Mouse (Mus musculus) midbrain, embryonic 13.5 days (tissue): Measurements from ENCODE around the gene Immp2l. TPM values are rescaled to one million over a fixed set of nuclear protein-coding genes. Genes with fewer than 3 reads are reported as not detected.

Source experiments
- ATAC-seq: fragments of 200-750 bp; cut with Nextera tagmentation; 2 replicates; pipeline ENCODE4 v1.8.0; 2017; ENCODE audit warnings: mild to moderate bottlenecking, moderate TSS enrichment, moderate library complexity
- H3K27ac ChIP-seq: fragments of 300-500 bp; sonication (generic); 2 replicates; pipeline ENCODE4 v1.5.1; 2015; ENCODE audit warnings: inconsistent platforms, mild to moderate bottlenecking, moderate library complexity
- H3K27me3 ChIP-seq: fragments of 300-500 bp; sonication (generic); 2 replicates; pipeline ENCODE4 v1.6.1; 2015; ENCODE audit warnings: mild to moderate bottlenecking, inconsistent platforms
- H3K36me3 ChIP-seq: fragments of 300-500 bp; sonication (generic); 2 replicates; pipeline ENCODE4 v1.6.1; 2015; ENCODE audit warnings: mild to moderate bottlenecking, inconsistent platforms
- H3K4me1 ChIP-seq: fragments of 300-500 bp; sonication (generic); replicated peaks from 2 replicates; pipeline ENCODE4 v1.6.1; 2015; ENCODE audit warnings: inconsistent platforms
- H3K4me2 ChIP-seq: fragments of 300-500 bp; sonication (generic); replicated peaks from 2 replicates; pipeline ENCODE4 v1.6.1; 2015; ENCODE audit warnings: moderate library complexity, mild to moderate bottlenecking, inconsistent platforms
- H3K4me3 ChIP-seq: fragments of 300-500 bp; sonication (generic); replicated peaks from 2 replicates; pipeline ENCODE4 v1.5.1; 2015; ENCODE audit warnings: mild to moderate bottlenecking, inconsistent platforms
- H3K9ac ChIP-seq: fragments of 300-500 bp; sonication (generic); replicated peaks from 2 replicates; pipeline ENCODE4 v1.6.1; 2015; ENCODE audit warnings: mild to moderate bottlenecking, inconsistent platforms
- H3K9me3 ChIP-seq: fragments of 300-500 bp; sonication (generic); 2 replicates; pipeline ENCODE4 v1.6.1; 2016; ENCODE audit warnings: mild to moderate bottlenecking, inconsistent platforms
- WGBS: fragments of 180-500 bp; shearing (Covaris S2); methylation state at CpG from one replicate; pipeline ENCODE4 v1.1.7; 2015; 5-methylcytosine and 5-hydroxymethylcytosine counted together
- polyA plus RNA-seq: library from polyadenylated mRNA; unstranded; fragments of >200 nt; fragmentation: Nextera tagmentation; extraction: Ambion mirVana; gene quantifications from 2 replicates; pipeline ENCODE4 v1.2.1, GENCODE M21; 2015

Immp2l gene
- polyA plus RNA-seq, 1 experiment from 2014 or later: 5.5 TPM

- H3K4me1 ChIP-seq: no peaks in the 10 kb centered on the region
- H3K27ac ChIP-seq: no peak overlapping the region
- ATAC-seq: no peak
- no peak overlapping the region for H3K4me3 ChIP-seq
- H3K9me3 ChIP-seq: no peaks in the 10 kb centered on the region
- no peaks in the 10 kb centered on the region for H3K27me3 ChIP-seq
- 73% methylated on average over 7 of the region's 7 CpGs for WGBS
- no peak overlapping the region for H3K9ac ChIP-seq
- no peaks in the 10 kb centered on the region for H3K36me3 ChIP-seq
- no peak overlapping the region for H3K4me2 ChIP-seq
Observed at GRCm38 (mm10) chr12:41330988-41331671, 307.2 kb downstream of the Immp2l start.

GRCm38 (mm10) chr12:41345621-41346020 is 321.7 kb downstream of the Immp2l start:
- no peak overlapping the region for H3K4me3 ChIP-seq
- 79% methylated on average over 4 of the region's 4 CpGs for WGBS

GRCm38 (mm10) chr12:41347494-41347893 is 323.6 kb downstream of the Immp2l start:
- 0 out of 2 replicates have a peak, but pooled peaks have one; percentile 18 for ATAC-seq
- H3K4me3 ChIP-seq: no peak overlapping the region
- 93% methylated on average over 2 of the region's 2 CpGs for WGBS
- no peaks in the 10 kb centered on the region for H3K9me3 ChIP-seq
- H3K4me2 ChIP-seq: no peak overlapping the region
- H3K36me3 ChIP-seq: no peaks in the 10 kb centered on the region
- no peak overlapping the region for H3K27ac ChIP-seq
- H3K4me1 ChIP-seq: no peaks in the 10 kb centered on the region; the same call in 1 of the 2 replicates
- H3K27me3 ChIP-seq: no peaks in the 10 kb centered on the region
- no peak overlapping the region for H3K9ac ChIP-seq

More at GRCm38 (mm10) chr12:41345621-41346020, 321.7 kb downstream of the Immp2l start:
- Histone ChIP-seq H3K27me3 (no peaks in the 10 kb centered on the region), H3K27ac (no peak overlapping the region), H3K36me3 (no peaks in the 10 kb centered on the region), H3K9ac (no peak overlapping the region), H3K4me1 (no peaks in the 10 kb centered on the region; the same call in 1 of the 2 replicates), H3K4me2 (no peak overlapping the region), H3K9me3 (no peaks in the 10 kb centered on the region)
- ATAC-seq: no peak

- Histone ChIP-seq H3K4me1 (no peaks in the 10 kb centered on the region; the same call in 1 of the 2 replicates), H3K4me2 (no peak overlapping the region), H3K27ac (no peak overlapping the region), H3K36me3 (no peaks in the 10 kb centered on the region), H3K4me3 (no peak overlapping the region), H3K9ac (no peak overlapping the region), H3K9me3 (no peaks in the 10 kb centered on the region), H3K27me3 (no peaks in the 10 kb centered on the region)
- 95% methylated on average over 2 of the region's 2 CpGs for WGBS
- ATAC-seq: no peak
Observed at GRCm38 (mm10) chr12:41349386-41349785, 325.5 kb downstream of the Immp2l start.

- Histone ChIP-seq H3K4me3 (no peak overlapping the region), H3K4me1 (no peaks in the 10 kb centered on the region; the same call in 1 of the 2 replicates), H3K36me3 (no peaks in the 10 kb centered on the region), H3K9me3 (no peaks in the 10 kb centered on the region), H3K27ac (no peak overlapping the region), H3K27me3 (no peaks in the 10 kb centered on the region), H3K4me2 (no peak overlapping the region), H3K9ac (no peak overlapping the region)
- WGBS: 70% methylated on average over 2 of the region's 2 CpGs
- ATAC-seq: no peak
Observed at GRCm38 (mm10) chr12:41349814-41350213, 325.9 kb downstream of the Immp2l start.

- Histone ChIP-seq H3K4me1 (0 out of 2 replicates have a peak, but pooled peaks cover 2% of the 10 kb centered on the region), H3K4me2 (no peak overlapping the region), H3K27ac (no peak overlapping the region), H3K4me3 (no peak overlapping the region), H3K9ac (no peak overlapping the region), H3K27me3 (no peaks in the 10 kb centered on the region), H3K36me3 (no peaks in the 10 kb centered on the region), H3K9me3 (no peaks in the 10 kb centered on the region)
- ATAC-seq: no peak
- WGBS: 53% methylated on average over 2 of the region's 2 CpGs
Observed at GRCm38 (mm10) chr12:41351275-41351674, 327.4 kb downstream of the Immp2l start.

- no peak overlapping the region for H3K27ac ChIP-seq
- no peaks in the 10 kb centered on the region for H3K36me3 ChIP-seq
- no peaks in the 10 kb centered on the region for H3K27me3 ChIP-seq
- no peaks in the 10 kb centered on the region for H3K9me3 ChIP-seq
- no peak overlapping the region for H3K4me3 ChIP-seq
- no peak overlapping the region for H3K4me2 ChIP-seq
- peaks cover 7% of the 10 kb centered on the region; the same call in 1 of the 2 replicates for H3K4me1 ChIP-seq
- WGBS: 85% methylated on average over 1 of the region's 1 CpGs
- H3K9ac ChIP-seq: no peak overlapping the region
- ATAC-seq: no peak
Observed at GRCm38 (mm10) chr12:41354857-41355256, 331.0 kb downstream of the Immp2l start.

GRCm38 (mm10) chr12:41356040-41356439 is 332.1 kb downstream of the Immp2l start:
- Histone ChIP-seq H3K4me2 (no peak overlapping the region), H3K27ac (no peak overlapping the region), H3K9ac (no peak overlapping the region), H3K27me3 (no peaks in the 10 kb centered on the region), H3K36me3 (no peaks in the 10 kb centered on the region), H3K9me3 (no peaks in the 10 kb centered on the region), H3K4me1 (peaks cover 7% of the 10 kb centered on the region; the same call in 1 of the 2 replicates), H3K4me3 (no peak overlapping the region)
- 66% methylated on average over 3 of the region's 3 CpGs for WGBS
- ATAC-seq: no peak

- no peak for ATAC-seq
- H3K4me3 ChIP-seq: no peak overlapping the region
- no peak overlapping the region for H3K27ac ChIP-seq
- 84% methylated on average over 1 of the region's 1 CpGs for WGBS
- H3K4me1 ChIP-seq: 0 out of 2 replicates have a peak, but pooled peaks cover 5% of the 10 kb centered on the region
- H3K4me2 ChIP-seq: no peak overlapping the region
- H3K9ac ChIP-seq: no peak overlapping the region
- H3K36me3 ChIP-seq: no peaks in the 10 kb centered on the region
- no peaks in the 10 kb centered on the region for H3K27me3 ChIP-seq
- H3K9me3 ChIP-seq: no peaks in the 10 kb centered on the region
Observed at GRCm38 (mm10) chr12:41386685-41387084, 362.8 kb downstream of the Immp2l start.

GRCm38 (mm10) chr12:41394231-41394630 is 370.3 kb downstream of the Immp2l start:
- no peak overlapping the region for H3K9ac ChIP-seq
- H3K4me1 ChIP-seq: no peaks in the 10 kb centered on the region
- no peak for ATAC-seq
- H3K4me3 ChIP-seq: no peak overlapping the region
- H3K9me3 ChIP-seq: no peaks in the 10 kb centered on the region
- H3K4me2 ChIP-seq: no peak overlapping the region
- no peaks in the 10 kb centered on the region for H3K36me3 ChIP-seq
- H3K27ac ChIP-seq: no peak overlapping the region
- no peaks in the 10 kb centered on the region for H3K27me3 ChIP-seq

GRCm38 (mm10) chr12:41401136-41401535 is 377.2 kb downstream of the Immp2l start:
- Histone ChIP-seq H3K27me3 (no peaks in the 10 kb centered on the region), H3K9ac (no peak overlapping the region), H3K4me2 (no peak overlapping the region), H3K27ac (no peak overlapping the region), H3K4me3 (no peak overlapping the region), H3K36me3 (no peaks in the 10 kb centered on the region), H3K4me1 (no peaks in the 10 kb centered on the region), H3K9me3 (no peaks in the 10 kb centered on the region)
- 96% methylated on average over 1 of the region's 1 CpGs for WGBS
- no peak for ATAC-seq

GRCm38 (mm10) chr12:41401923-41402322 is 378.0 kb downstream of the Immp2l start:
- no peaks in the 10 kb centered on the region for H3K36me3 ChIP-seq
- no peaks in the 10 kb centered on the region for H3K4me1 ChIP-seq
- 75% methylated on average over 3 of the region's 3 CpGs for WGBS
- H3K9ac ChIP-seq: no peak overlapping the region
- H3K4me3 ChIP-seq: no peak overlapping the region
- no peak for ATAC-seq
- H3K27me3 ChIP-seq: no peaks in the 10 kb centered on the region
- no peak overlapping the region for H3K4me2 ChIP-seq
- no peaks in the 10 kb centered on the region for H3K9me3 ChIP-seq
- no peak overlapping the region for H3K27ac ChIP-seq

GRCm38 (mm10) chr12:41409431-41409830 is 385.5 kb downstream of the Immp2l start:
- H3K4me3 ChIP-seq: no peak overlapping the region
- no peaks in the 10 kb centered on the region for H3K9me3 ChIP-seq
- WGBS: 76% methylated on average over 3 of the region's 3 CpGs
- H3K36me3 ChIP-seq: no peaks in the 10 kb centered on the region
- H3K4me2 ChIP-seq: no peak overlapping the region
- H3K27ac ChIP-seq: no peak overlapping the region
- H3K4me1 ChIP-seq: no peaks in the 10 kb centered on the region
- no peak for ATAC-seq
- no peaks in the 10 kb centered on the region for H3K27me3 ChIP-seq
- no peak overlapping the region for H3K9ac ChIP-seq
